Mouse (Mus musculus) C2C12 (cell line): Measurements from ENCODE around the gene Abi3. TPM values are rescaled to one million over a fixed set of nuclear protein-coding genes. Genes with fewer than 3 reads are reported as not detected.

Experiments used
- H3K27me3 ChIP-seq: one replicate; pipeline ENCODE4 v1.6.1; 2011; ENCODE audit not compliant: control insufficient read depth, insufficient read depth, insufficient read length
- H3K36me3 ChIP-seq: one replicate; pipeline ENCODE4 v1.6.1; 2011; ENCODE audit not compliant: control insufficient read depth, insufficient read depth
- H3K4me3 ChIP-seq: one replicate; pipeline ENCODE4 v1.5.1; 2011; ENCODE audit warnings: mild to moderate bottlenecking, control low read depth; ENCODE audit not compliant: poor library complexity, insufficient read depth, severe bottlenecking
- H3K79me2 ChIP-seq: one replicate; pipeline ENCODE4 v1.6.1; 2011; ENCODE audit not compliant: control insufficient read depth, insufficient read depth
- H3K79me3 ChIP-seq: one replicate; pipeline ENCODE4 v1.6.1; 2011; ENCODE audit warnings: low read depth, control low read depth
- H3ac ChIP-seq: one replicate; pipeline ENCODE3; 2011; ENCODE audit warnings: low read depth; ENCODE audit not compliant: control insufficient read depth, insufficient read length
- CEBPB ChIP-seq: IDR thresholded peaks from one replicate; pipeline ENCODE4 v1.6.1; 2011; ENCODE audit warnings: low read depth, mild to moderate bottlenecking, control low read depth, moderate library complexity
- CTCF ChIP-seq: IDR thresholded peaks from one replicate; pipeline ENCODE4 v1.5.1; 2011; ENCODE audit not compliant: control insufficient read depth, insufficient read depth, insufficient read length
- FOSL1 ChIP-seq: IDR thresholded peaks from one replicate; pipeline ENCODE4 v1.8.0; 2011; ENCODE audit warnings: mild to moderate bottlenecking, low read length; ENCODE audit not compliant: poor library complexity, insufficient read depth, severe bottlenecking
- MAX ChIP-seq: IDR thresholded peaks from one replicate; pipeline ENCODE4 v1.6.1; 2011; ENCODE audit warnings: mild to moderate bottlenecking, control low read depth
- MYOD1 ChIP-seq: IDR thresholded peaks from one replicate; pipeline ENCODE4 v1.6.1; 2011; ENCODE audit warnings: low read depth; ENCODE audit not compliant: control insufficient read depth, insufficient read length
- MYOG ChIP-seq: IDR thresholded peaks from one replicate; pipeline ENCODE4 v1.6.1; 2011; ENCODE audit not compliant: control insufficient read depth, insufficient read length; ENCODE audit errors: extremely low read depth
- USF1 ChIP-seq: IDR thresholded peaks from one replicate; pipeline ENCODE4 v1.6.1; 2011; ENCODE audit warnings: low read depth, mild to moderate bottlenecking, control low read depth, moderate library complexity
- polyA plus RNA-seq: library from polyadenylated mRNA; unstranded; fragments of >200 nt; fragmentation: generic; extraction: Trizol; gene quantifications from one replicate; pipeline ENCODE4 v1.2.1, GENCODE M21; 2012; ENCODE audit warnings: missing spikeins

Abi3 gene
- polyA plus RNA-seq, 1 experiment = 0.33 TPM

DNA sequence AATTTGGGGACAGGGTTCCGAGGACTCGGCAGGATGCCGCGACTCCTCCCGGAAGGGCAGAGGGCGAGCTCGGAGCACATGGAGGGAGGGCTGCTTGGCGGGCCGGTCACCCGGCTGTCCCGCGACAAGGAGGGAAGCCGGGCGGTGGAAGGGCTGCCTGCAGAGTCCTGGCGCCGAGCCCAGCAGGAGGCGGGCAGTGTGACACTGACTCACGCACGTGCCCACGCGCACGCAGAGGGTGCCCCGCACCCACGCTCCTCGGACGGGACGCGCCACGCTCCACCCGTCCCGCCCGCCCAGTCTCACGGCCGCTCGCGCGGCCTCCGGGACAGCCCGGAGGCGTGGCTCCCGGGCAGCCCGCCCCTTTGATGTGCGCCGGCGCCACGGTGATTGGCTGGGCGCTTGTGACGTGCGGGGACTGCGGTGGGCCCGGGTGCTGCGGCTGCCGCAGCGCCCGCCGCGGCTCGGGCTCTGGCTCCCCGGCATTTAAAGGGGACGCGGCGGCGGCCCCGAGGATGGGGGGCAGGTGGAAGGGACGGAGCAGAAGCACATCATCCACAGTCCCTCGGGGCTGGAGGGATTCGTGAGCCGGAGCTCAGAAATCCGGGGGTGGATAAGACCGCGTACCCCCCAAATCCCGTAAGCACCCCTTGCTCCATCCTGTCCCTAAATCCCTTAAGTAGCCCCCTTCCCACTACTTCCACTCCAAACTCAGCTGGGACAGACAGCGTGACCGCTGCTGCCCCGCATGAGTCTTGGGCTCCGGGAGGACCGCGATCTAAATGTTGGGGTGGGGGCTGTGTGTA is 18.0 kb downstream of the Abi3 start, which contains the start of gene Phospho1:
Gene Phospho1 (plus strand): TSS at position 429 of the 806 bp plus-strand sequence.
- Histone ChIP-seq H3K4me3 (peak within 1 kb of the TSS; percentile 64), H3K79me3 (no peaks in the 10 kb centered on the region), H3K79me2 (no peaks in the 10 kb centered on the region), H3K36me3 (no peaks in the 10 kb centered on the region), H3ac (peak within 1 kb of the TSS; percentile 68), H3K27me3 (no peaks in the 10 kb centered on the region)
- TF ChIP-seq CEBPB (no peak), MAX (peak; percentile 71), MYOD1 (no peak), FOSL1 (no peak), MYOG (no peak), CTCF (no peak), USF1 (no peak)

DNA sequence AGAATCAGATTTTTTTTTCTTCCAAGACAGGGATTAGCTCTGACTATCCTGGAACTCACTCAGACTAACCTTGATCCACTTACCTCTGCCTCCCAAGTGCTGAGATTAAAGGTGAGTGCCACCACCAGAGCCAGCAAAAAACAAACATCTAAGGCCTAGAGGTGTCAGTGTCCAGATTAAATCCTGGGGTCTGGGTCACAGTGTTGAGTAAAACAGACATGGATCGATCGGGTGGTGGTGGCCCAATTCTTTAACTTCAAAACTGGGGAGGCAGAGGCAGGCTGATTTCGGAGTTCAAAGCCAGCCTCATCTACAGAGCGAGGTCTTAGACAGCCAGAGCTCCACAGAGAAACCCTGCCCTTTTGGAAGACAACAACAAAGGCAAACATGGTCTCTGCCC is 19.8 kb downstream of the Abi3 start:
- H3K79me3 ChIP-seq = no peaks in the 10 kb centered on the region
- H3K27me3 ChIP-seq = no peaks in the 10 kb centered on the region
- no peak overlapping the region for H3K4me3 ChIP-seq
- H3ac ChIP-seq = no peak overlapping the region
- no peaks in the 10 kb centered on the region for H3K79me2 ChIP-seq
- no peaks in the 10 kb centered on the region for H3K36me3 ChIP-seq
- TF ChIP-seq FOSL1 (no peak), MAX (no peak), CEBPB (no peak)

DNA sequence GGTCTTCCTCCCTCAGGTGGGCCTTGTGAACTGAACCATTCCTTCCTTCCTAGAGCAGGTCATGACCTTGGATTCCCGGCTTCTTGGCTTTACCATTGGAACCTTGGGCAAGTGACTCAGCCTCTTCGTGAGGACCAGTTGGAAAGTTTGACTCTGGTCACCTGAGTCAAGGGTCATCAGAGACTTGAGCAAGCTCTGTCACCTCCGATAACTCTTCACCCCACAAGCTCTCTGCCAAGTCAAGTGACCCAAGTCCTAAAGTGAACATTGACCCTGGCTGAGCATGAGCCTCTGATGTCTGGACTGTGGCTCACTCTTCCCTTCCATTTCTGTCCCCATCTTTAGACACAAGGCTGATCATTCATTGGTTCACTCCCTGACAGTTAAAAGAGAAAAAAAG is 20.8 kb downstream of the Abi3 start:
- Histone ChIP-seq H3K36me3 (no peaks in the 10 kb centered on the region), H3K27me3 (no peaks in the 10 kb centered on the region), H3K4me3 (no peak overlapping the region), H3ac (no peak overlapping the region), H3K79me3 (no peaks in the 10 kb centered on the region), H3K79me2 (no peaks in the 10 kb centered on the region)
- TF ChIP-seq CTCF (no peak), MYOG (no peak), CEBPB (no peak), MAX (no peak), MYOD1 (no peak), FOSL1 (no peak), USF1 (no peak)

DNA sequence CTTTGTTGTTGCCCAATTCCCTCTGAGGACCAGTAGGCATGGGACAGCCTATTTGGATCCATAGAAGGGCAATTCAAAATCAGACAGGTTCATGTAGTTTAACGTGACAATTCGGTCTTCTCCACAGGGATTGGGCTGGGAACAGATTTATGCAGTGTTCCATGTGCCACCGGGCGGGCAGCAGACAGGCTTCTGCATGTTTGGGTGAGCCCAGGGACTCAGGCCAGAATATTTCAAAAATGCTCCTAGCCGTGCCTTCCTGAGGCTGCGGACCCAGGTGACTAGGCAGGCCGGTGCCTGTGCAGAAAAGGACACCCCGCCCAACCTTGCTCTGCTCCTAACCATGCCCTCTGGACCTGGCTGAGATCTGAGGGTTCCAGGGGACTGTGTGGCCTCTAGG is 23.1 kb downstream of the Abi3 start:
- H3K79me2 ChIP-seq = no peaks in the 10 kb centered on the region
- TF ChIP-seq MYOD1 (no peak), CTCF (no peak), MAX (no peak), CEBPB (no peak), MYOG (no peak), FOSL1 (no peak), USF1 (no peak)
- H3ac ChIP-seq = no peak overlapping the region
- H3K4me3 ChIP-seq = no peak overlapping the region
- no peaks in the 10 kb centered on the region for H3K36me3 ChIP-seq
- no peaks in the 10 kb centered on the region for H3K79me3 ChIP-seq
- no peaks in the 10 kb centered on the region for H3K27me3 ChIP-seq

DNA sequence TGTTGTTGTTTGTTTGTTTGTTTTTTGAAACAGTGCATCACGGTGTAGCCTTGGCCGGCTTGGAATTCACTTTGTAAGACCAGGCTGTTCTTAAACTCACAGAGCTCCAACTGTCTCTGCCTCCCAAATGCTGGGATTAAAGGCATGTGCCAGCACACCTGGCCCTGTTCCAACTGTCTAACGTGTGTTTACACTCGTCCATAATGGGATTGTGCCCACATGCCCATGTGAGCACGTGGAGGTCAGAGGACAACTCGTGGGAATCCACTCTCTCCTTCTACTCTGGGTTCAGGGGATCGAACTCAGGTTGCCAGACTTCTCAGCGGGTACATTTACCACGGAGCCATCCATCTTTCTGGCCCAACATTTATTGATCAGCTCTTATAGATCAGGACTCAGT is 26.9 kb downstream of the Abi3 start:
- H3K36me3 ChIP-seq = no peaks in the 10 kb centered on the region
- no peak overlapping the region for H3K4me3 ChIP-seq
- H3K27me3 ChIP-seq = no peaks in the 10 kb centered on the region
- H3K79me3 ChIP-seq = no peaks in the 10 kb centered on the region
- TF ChIP-seq MYOG = no peak
- no peak for TF ChIP-seq USF1
- no peak for TF ChIP-seq FOSL1
- no peak for TF ChIP-seq MYOD1
- no peak for TF ChIP-seq MAX
- TF ChIP-seq CTCF = no peak
- no peak for TF ChIP-seq CEBPB
- no peak overlapping the region for H3ac ChIP-seq
- no peaks in the 10 kb centered on the region for H3K79me2 ChIP-seq

DNA sequence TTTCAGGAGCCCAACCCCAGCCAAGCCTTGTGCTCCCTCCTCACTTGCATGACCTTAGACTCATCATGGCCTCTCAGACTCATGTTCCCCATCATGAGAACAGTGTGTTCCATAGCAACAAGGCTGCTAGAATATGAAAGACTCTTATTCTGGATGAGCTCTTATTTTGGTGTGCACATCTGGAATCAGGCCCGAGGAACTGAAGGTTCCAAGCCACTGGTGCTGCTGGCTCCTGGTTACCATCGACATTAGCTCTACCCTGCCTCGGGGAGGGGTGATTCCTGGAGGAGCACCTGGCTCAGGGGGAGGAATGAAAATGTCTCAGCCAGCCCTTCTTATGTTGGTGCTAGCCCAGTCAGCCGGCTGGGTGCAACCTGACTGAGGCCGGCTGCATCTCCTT is 27.4 kb downstream of the Abi3 start:
- H3K36me3 ChIP-seq = no peaks in the 10 kb centered on the region
- no peaks in the 10 kb centered on the region for H3K79me3 ChIP-seq
- H3K79me2 ChIP-seq = no peaks in the 10 kb centered on the region
- no peak for TF ChIP-seq MAX
- TF ChIP-seq MYOD1 = no peak
- TF ChIP-seq FOSL1 = no peak
- no peak for TF ChIP-seq USF1
- no peak for TF ChIP-seq CEBPB
- TF ChIP-seq CTCF = no peak
- TF ChIP-seq MYOG = no peak
- H3K27me3 ChIP-seq = no peaks in the 10 kb centered on the region
- H3K4me3 ChIP-seq = no peak overlapping the region
- no peak overlapping the region for H3ac ChIP-seq
